Mouse (Mus musculus) urinary bladder, postnatal 36 days (tissue): ENCODE measurements around the gene Syn2.
A peak's percentile ranks its signal among the peaks of the same experiment; 100 is the strongest.

Source experiments
- DNase-seq, 2 experiments: peaks; one replicate each; pipeline ENCODE4 v3.0.0; 2022; ENCODE audit warnings: low spot score in 2 of 2, mixed read lengths in 1 of 2

Syn2 gene

DNA sequence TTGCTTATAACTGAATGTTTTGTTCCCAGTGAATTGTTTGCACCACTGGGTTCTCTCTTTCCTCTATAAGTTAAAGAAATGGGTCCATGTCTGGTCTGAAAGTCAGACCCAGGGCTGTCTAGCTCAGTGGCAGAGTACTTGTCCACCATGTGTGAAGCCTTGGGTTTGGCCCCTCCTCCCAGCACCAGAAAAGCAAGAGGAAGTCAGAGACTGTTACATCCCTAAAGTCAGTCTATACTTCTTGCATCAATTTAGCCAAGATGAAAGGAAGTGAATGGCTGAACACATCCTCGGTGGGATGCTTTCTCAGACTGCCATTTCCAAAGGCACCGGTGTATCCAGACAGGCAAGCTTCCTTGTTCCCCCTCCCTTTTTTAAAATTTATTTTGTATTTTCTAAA, 156.4 kb downstream of the Syn2 start:
- no peak for DNase-seq

DNA sequence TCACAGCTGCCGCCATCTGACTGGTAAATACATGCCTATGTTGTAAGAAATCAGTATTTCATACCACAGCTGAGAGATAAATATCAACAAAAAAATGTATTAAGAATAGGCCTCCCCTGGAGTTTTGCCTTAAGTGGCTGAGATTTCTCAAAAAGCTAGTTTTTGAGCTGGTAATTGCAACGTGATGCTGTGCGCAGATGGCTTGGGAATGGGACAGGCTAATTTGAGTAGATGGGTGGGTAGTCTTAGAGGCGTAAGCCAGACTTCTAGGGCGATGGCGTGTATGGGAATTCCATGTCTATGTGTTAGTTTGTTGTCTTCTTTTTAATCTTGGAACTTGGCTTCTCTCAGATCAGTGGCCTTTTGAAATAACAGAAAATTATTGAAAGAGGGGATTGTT, 157.1 kb downstream of the Syn2 start:
- DNase-seq = no peak

DNA sequence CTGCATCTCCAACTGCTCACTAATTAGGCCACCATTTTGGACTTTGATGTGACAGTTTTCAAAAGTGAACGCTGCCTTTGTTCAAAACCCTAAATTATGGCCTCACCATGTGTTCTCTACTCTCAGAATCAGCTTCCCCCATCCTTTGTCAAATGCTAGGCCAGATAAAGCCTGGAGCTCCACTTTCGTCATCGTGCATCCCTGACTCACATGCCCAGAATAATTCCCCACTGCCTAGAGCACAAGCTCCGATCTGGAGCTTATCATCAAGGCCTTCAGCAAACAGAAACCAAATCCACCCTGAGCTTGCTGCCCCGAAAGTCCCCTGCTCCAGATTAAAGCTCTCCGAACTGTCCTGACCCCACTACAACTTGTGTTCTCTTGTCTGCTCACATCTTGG, 157.9 kb downstream of the Syn2 start:
- DNase-seq = no peak

DNA sequence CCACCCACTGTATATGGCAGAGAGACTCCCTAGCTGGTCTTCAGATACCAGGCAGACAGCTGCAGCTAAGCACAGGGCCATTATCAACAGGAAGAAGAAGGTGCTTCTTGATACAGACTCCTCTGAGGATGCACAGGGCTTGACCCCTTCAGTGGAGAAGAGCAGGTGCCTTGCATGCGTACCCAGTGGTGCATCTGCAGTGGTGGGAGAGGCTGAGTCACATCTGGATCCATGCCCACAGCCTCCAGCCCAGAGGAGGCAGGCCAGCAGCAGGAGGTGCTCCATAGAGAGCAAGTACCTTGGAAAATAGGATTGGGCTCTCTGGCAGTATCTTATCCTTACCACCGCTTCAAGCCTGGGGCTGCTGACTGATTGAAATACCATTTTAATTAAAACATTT, 159.2 kb downstream of the Syn2 start:
- DNase-seq = no peak

DNA sequence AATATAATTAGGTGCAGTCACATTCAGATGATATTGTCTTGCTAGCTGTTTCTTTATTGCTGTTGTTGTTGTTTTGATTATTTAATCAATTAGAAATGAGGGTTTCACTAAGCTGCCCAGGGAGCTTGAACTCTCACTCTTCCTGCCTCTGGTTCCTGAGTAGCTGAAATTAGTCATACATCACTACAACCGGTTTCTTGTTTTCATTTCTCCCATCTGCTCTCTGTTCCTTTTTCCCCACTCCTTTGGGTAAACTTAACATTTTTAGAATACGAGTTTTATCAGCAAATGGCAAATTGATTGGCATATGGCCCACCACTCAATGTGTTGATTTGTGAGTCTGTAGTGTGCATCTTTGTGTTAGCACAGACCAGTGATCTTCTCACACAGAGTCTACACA, 172.4 kb downstream of the Syn2 start:
- DNase-seq = no peak

DNA sequence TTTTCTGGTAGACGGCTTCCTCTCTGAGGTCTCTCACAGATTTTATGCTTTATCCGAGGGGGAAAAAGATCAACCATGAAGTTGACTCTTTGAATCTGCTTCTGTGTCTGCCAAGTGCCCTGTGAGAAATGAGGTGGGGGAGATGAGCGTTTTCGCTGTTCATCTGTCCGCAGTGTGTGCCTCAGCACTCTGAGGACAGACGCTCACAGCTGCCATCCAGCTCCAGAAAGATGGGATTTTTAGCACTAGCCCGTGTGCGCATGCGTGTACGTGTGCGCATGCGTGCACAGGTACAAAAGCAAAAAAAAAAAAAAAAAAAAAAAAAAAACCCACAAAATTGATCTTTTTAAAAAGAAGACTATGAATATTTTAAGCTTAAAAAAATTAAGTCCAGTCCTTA, 178.1 kb downstream of the Syn2 start:
- no peak for DNase-seq

DNA sequence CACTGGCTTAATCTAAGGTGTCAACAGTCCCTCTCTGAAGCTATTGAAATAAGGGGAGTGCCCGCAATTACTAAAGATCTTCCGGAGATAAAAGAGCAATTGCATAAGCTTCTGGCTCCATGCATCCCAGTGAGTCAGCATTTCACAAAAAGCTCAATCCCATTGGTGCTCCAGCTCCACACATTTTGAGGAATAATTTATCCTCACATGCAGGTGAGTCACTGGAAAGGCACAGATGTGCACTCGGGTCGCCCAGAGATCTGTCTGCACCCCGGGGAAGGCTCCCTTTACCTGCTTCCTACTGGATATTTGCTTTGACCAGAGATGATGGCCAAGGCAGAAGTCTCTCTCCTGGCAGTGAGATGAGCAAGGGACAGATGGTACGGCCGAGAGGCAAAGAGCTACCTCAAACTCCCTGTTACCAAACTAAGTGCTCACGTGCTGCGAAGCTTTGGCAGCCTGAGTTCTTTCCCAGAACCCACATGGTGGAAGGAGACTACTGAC, 178.6 kb downstream of the Syn2 start:
- no peak for DNase-seq

DNA sequence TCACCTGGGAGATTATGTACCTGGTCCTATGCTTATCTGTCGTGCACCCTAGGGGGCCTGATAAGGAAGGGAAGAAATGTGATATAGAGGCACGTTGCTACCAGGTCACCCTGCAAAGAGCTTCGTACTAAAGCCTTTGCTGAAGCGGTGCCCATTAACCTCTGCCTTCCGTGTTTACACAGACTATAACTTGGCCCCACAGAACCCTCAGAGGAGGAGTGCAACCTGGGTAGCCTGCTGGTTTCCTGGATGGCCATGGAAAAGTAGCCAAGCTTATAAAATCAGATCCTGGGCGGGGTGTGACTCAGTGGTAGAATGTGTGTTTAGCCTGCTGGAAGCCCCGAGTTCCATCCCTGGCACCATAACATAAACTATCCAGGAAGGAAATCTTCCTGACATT, 179.2 kb downstream of the Syn2 start:
- no peak for DNase-seq

DNA sequence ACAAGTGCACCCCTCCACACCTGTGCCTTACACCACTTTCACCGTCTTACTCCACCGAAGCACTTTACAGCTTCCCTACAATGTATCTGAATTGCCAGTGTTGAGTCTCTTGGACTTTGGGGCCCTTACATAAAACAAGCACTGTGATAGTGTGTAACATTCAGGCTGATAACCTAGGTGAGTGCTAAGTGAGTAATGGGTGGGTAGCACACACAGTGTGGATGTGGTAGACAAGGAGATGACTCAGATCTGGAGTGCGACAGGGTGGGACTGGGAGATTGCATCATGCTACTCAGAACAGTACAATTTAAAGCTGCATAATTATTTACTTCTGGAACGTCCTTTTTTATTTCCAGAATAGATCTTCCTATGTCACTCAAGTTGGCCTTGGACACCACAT, 181.1 kb downstream of the Syn2 start:
- DNase-seq = no peak

DNA sequence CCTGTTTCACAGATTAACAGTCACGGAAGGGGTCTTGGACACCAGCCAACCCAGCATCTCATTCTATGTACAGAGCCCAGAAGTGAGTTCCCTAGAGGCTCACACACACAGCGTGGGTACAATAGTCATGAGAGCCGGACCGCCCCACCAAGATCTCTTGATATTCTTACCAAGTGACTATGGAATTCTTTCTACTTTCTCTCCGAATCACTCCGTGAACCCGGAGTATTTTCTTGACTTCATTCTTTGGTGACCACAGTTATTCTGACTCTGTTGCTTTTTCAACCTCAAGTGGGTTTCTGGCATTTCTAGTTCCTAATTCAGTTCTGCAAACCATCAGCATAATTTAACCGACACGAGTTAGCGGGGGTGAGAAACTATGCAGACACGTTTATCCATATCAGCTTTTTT, 182.1 kb downstream of the Syn2 start:
- DNase-seq = peak in 1 of 2 experiments; percentile 31

DNA sequence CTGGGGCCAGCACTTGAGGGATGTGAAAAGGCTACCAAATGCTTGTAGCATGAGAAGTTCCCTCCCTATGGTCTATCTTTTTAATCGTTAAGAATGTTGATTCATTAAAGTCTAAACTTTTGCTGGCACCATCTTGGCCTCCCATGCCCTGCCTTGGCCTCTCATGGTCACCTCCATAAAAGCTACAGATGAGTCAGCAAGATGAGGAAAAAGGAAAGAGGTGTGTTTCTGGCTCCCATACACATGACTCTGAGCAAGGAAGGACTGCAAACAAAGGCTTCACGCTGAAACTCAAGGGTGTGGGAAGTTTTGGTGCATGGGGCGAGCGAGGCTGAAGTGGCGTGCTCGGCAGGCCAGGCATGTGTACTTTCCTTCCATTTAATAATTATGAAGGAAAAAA, 184.1 kb downstream of the Syn2 start:
- no peak for DNase-seq

DNA sequence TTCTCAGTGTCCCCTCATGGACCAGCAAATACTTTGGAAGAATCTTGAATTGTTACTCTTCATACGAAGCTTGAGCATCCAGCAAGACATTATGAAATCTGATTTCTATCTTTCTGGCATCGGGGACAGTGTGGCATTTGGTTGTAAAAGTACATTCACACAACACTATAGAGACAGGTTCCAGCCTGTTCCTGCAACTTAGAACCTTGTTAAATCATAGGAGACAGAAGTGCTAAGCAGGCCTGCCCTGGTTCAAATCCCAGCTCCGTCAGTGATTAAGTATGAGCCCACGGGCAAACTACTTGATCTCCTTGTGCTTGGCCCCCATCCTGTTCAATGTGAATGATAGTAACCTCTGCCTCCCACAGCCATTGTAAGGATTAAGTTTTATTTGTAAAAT, 185.0 kb downstream of the Syn2 start:
- DNase-seq = no peak

DNA sequence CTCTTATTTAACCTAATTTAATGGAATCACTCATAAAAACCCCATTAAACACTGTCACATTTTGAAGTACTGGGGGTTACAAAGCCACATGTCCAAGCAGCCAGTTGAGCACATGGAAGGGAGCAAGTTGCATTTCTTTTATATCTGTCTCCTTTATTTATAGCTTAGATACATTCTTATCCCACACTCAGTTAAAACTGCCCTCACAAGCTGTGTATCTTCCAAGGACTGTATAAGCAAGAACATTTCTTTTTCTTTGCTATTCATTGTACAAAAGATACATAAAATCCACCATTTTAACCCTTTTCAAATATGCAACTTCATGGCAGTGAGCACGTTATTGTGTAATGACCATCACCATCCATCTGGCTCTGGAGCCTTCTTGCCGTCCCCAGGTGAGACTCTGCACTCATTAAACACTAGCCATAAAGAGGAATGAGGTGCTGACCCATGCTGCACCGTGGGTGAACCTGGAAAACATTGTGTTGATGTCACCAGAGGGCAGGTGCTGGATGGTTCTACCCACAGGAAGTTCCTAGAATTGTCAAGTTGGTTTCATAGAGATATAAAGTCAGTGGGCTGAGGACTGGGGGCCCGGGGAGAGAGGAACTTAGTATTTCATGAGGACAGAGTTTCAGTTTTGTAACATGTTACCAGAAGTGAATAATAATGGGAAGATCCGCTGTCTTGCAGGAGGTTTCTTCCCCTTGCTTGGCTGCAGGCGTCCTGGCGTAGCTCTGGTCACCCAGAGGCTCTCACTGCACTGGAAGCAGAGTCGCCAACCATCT, 186.4 kb downstream of the Syn2 start:
- DNase-seq = no peak

DNA sequence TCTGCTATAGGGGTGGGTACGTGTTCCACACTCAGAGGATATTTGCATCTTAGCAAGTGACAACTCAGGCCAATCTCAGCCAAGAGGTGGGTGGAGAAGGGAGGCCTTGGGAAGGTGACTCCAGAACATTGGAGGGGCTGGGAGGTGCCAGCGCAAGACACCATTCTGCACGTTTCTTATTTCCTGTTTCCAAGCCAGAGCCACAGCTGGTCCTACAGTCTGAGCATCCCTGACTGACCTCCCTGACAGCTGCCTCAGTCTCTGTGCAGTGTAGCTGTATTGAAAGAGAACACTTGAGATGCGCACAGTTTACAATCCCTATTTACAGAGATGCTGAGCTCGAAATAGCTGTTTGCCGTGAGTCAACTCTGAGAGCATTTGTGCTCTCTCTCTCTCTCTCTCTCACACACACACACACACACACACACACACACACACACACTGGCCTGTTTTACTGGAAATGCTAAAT, 187.2 kb downstream of the Syn2 start:
- no peak for DNase-seq

DNA sequence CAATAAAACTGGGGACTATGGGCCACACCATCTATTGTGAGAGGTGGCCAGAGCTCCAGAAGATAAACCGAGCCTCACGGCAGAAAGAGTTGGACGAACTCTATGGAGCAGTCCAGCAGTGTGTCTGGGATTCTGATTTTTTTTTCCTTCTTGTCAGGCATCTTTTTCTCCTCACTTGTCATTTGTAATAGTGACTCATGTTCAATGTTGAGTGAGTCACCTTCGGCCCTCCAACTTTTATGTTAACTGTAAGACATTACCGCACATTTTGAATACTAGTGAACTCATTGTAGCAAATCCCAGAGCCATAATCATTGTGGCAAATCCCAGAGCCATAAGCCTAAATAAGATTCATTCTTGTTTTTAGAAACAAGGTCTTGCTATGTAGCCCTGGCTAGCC, 188.3 kb downstream of the Syn2 start:
- no peak for DNase-seq

DNA sequence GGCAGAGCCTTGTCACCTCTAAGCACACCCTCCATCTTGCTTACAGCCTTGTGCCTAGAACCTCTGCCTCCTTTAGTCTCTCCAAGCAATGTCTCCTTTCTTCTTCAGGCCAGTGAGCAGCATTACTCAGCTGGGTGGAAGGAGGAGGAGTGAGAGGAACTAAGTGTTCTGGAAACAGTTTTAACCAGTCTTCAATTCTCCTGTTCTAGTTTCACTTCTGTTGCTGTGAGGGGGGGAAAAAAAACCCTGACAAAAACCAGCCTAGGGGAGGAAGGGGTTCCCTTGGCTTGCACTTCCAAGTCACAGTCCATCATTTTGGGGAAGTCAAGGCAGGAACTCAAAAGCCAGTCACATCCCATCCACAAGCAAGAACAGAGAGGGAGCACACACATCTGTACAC, 196.3 kb downstream of the Syn2 start:
- no peak for DNase-seq
